Mouse (Mus musculus): ENCODE data around the gene Tubb5.
A peak's percentile ranks its signal among the peaks of the same experiment; 100 is the strongest.
"Not testable (repeated sequence)": the region's sequence is repeated elsewhere in the genome, so short reads cannot be mapped to it uniquely, and the experiment has no call there.

Gene Tubb5

DNA sequence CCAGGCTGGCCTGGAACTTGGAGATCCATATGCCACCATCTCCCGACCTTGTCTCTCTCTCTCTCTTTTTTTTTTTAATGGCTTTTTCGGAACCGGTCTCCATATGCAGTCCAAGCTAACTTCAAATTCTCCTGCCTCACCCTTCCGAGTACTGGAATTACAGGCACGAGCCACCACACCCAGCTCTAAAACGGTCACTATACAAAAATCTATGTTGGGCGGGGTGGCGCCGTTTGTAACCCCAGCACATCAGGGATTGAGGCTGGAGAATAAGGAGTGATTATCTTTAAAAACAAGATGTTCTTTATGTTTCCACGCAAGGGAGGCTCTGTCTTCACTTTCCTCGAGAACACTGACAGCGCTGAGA, 22.7 kb upstream of the Tubb5 start:
- no peak for DNase-seq (ENCODE audit: low spot score in 2 of 2)

DNA sequence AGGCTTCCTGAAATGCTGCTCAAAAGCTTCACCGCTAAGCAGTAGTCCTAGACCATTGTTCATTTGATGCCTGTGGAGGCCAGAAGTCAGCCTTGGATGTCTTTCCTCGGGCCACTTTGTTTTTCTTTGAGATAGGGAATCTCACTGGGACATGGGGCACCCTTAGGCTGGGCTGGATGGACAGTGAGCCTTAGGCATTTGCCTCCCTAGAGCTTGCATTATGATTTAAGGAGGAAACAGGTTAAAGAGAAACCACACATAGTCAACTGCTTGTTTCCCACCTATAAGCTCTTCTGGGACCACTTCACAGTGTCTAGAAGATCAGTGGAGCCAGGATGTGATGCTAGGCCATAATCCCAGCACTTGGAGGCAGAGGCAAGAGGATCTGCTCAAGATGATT, 21.7 kb upstream of the Tubb5 start:
- no peak for DNase-seq (ENCODE audit: low spot score in 2 of 2)

DNA sequence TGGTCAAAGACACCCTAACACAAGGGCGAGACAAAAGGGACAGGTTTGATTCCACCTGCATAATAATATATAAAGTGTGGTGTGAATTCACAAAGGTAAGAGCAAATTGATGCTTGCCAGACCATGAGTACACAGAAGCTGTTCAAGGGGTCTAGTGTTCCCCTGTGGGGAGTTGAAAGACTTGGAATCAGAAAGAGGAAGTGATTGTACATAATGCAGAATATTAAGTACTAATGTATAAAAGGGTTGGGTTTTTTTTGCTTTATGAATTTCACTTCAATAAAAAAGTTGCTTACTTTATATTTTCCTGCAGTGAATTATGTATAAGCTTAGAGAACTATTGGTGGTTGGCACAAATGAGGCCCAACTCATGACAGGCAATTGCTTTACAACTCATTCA, 21.3 kb upstream of the Tubb5 start:
- no peak for DNase-seq (ENCODE audit: low spot score in 2 of 2)

DNA sequence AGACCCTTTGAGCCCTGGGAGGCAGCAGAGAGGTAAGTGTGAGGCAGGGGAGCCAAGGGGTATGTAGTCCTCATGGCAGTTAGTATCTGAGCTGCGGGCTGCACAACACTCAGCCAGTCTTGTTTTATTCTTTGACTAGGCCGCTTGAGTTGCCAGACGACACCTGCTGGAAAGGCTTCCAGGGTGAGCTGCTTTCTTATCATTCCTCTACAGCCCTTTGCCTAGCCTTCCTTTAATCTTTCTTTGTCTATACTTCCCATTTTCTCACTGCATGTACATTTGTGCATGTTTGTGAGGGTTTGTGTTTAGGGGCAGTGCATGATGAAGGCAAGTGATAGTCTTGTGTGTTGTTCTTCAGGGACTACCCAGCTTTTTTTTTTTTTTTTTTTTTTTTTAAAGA, 12.9 kb upstream of the Tubb5 start:
- no peak for DNase-seq (ENCODE audit: low spot score in 2 of 2)

DNA sequence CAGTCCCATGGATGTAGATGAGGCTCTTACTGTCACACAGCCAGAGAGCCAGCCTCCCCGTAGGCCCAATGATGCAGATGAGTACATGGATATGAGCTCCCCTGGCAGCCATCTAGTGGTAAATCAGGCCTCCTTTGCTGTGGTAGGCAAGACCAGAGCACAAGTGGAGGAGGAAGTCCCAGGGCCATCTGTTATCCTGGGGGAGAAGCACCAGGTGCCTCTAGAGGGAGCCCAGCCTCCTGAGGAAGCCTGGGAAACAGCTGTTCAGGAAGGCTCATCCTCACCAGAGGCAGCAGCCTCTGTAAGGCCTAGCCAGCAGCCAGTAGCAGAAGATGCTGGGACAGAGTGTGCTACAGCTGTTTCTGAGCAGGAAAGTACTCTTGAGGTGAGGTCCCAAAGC, 10.0 kb upstream of the Tubb5 start:
- DNase-seq (ENCODE audit: low spot score in 2 of 2), result no peak

DNA sequence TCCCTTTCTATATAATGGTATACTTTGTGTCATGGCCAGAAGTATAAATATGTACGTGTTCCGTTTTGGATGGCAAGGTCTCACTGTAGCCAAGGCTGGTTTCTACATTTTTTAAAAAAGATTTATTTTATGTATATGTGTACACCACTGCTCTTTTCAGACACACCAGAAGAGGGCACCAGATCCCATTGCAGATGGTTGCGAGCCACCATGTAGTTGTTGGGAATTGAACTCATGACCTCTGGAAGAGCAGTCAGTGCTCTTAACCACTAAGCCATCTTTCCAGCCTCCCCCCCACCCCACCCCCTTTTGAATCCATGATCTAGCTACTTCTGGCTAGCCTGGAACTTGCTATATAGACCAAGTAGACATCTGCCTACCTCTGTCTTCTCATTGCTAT, 5.4 kb upstream of the Tubb5 start:
- DNase-seq (ENCODE audit: low spot score in 2 of 2), result peak in 1 of 2 experiments; percentile 24

DNA sequence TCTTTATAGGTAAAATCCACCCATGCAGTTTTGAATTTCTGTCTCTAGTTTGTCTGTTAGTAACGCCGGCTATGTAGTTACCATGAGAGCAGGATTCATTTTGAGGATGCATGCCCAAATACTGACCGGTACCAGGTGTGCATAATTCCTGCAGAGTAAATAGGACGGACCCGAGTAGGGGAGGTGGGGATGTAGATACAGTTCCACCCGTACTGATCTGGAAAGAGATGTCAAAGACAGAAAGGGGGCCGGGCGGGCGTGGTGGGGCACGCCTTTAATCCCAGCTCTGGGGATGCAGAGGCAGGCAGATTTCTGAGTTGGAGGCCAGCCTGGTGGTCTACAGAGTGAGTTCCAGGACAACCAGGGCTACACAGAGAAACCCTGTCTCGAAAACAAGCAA, 3.9 kb upstream of the Tubb5 start:
- DNase-seq (ENCODE audit: low spot score in 2 of 2), result no peak

DNA sequence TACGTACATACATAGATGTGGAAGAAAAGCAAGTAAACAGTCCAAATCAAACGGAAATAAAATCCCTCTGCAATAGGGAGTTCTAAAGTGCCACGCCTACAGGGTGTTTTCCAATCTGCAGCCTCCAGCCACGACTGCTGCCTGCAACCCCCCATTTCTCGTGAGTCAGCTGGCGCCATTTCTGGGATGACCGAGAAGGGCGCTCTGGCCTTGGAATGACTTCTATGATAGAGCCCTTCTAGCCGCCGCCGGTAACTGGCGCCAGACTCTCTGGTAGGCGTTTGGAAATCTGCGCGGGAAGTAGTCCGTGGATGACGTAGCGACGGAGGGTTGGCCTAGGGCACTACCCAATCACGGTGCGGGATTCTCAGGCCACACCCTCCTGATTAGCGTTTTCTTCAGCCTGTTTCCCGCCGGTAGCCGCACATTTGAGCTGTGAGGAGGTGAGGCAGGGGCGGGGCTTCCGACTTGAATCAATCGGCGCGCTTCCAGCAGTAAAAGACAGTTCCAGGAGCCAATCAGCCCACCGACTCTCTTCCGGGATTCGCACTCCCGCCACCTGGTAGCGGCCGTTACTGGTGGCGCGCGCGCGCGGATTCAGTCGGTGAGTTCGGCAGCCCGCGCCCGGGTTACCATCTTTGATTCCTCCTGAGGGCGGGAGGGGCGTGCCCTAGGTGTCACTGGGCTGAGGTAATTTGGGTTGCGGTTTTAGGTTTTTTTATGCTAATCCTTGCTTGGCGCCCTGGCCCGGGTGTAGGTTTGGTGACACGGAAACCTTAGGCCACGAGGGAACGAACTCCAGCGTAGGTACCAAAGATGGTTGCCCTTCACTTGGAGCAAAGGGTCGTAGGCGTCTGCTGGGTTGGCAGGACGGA, 3.2 kb upstream of the Tubb5 start, which contains the start of gene Mdc1:
Gene Mdc1 (plus strand): TSS at position 440 of the 875 bp plus-strand sequence.
- DNase-seq (ENCODE audit: low spot score in 2 of 2), result peak; percentile 100

DNA sequence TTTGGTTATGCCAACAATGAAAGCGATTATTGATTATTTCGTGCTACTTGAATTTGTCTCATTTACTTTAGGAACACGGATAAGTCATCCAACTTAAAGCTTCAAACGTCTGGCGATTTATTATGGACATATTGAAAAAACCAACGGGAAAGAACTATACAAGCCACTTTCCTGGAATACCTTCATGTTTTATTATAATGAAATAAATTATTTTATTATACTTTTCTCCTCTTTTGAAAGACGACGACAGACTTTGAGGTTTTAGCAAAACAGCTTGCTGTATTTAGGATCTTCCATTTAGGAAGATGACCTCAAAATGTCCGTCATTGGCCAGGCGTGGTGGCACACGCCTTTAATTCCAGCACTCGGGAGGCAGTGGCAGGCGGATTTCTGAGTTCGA, 2.5 kb upstream of the Tubb5 start:
- no peak for DNase-seq (ENCODE audit: low spot score in 2 of 2)

DNA sequence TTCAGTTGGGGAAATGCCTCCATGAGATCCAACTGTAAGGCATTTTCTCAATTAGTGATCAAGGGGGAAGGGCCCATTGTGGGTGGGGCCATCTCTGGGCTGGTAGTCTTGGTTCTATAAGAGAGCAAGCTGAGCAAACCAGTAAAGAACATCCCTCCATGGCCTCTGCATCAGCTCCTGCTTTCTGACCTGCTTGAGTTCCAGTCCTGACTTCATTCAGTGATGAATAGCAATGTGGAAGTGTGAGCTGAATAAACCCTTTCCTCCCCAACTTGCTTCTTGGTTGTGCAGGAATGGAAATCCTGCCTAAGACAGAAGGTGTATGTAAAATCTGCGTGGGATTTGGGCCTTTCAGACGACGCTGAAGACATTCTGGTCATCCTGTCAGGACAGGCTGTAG, 896 bp upstream of the Tubb5 start:
- not testable (repeated sequence) for DNase-seq (ENCODE audit: low spot score in 2 of 2)

DNA sequence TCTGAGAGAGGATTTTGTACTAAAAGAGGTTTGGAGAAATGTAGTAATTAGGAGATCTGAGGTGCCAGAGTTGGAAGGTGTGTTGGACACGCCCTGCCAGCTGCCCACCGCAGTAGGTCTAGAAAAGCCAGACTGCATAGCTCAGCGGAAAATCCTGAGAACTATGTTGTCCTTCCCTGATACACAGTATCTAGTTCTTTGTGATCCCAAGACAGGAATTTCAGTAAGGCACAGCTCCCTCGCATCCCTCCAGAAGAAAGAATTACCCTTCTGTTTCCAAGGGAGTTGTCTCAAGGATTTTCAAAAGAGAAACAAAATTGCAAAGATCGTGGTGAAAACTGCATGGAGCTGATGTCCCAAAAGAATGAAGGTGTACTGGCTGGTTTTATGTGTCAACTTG, 464 bp upstream of the Tubb5 start:
- DNase-seq (ENCODE audit: low spot score in 2 of 2), result no peak

DNA sequence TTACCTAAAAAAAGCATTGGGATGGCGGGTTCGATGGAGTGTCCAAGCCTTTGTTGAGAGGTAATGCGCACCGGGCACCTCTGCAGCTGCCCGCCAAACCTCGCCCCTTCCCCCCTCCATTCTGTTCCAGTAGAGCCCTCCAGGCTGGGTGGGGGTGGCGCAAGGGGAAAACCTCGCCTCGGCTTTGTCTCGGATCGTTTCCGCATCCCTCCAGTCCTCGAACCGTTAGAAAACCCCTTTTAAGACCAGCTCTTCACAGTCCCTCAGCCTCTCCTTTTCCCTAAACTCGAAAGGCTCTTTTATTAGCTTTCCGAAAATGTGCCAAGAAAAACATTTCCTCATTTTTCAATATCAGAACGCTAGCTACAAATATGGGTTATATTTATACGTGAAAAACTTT, 619 bp downstream of the Tubb5 start:
- DNase-seq (ENCODE audit: low spot score in 2 of 2), result peak; percentile 80

DNA sequence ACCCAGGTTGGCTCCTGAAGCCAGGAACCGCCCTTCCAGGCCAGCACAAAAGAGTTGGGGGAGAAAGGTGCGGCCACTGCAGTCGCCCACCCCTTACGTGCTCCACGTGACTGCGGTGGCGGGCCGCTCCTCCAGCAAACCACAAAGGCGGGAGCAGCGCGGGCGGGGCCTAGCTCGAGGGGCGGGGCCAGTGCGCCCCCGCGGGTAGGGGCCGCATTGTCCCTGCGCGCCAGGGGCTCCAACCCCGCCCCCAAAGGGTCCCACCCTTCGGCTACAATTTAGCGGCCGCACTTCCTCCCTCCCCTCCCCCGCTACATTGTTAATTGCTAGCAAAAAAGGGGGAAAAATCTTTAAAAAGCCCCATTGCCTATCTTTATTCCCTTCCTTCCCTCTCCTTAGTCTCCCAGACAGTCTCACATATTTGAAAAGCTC, 1.1 kb downstream of the Tubb5 start:
- DNase-seq (ENCODE audit: low spot score in 2 of 2), result peak; percentile 94

DNA sequence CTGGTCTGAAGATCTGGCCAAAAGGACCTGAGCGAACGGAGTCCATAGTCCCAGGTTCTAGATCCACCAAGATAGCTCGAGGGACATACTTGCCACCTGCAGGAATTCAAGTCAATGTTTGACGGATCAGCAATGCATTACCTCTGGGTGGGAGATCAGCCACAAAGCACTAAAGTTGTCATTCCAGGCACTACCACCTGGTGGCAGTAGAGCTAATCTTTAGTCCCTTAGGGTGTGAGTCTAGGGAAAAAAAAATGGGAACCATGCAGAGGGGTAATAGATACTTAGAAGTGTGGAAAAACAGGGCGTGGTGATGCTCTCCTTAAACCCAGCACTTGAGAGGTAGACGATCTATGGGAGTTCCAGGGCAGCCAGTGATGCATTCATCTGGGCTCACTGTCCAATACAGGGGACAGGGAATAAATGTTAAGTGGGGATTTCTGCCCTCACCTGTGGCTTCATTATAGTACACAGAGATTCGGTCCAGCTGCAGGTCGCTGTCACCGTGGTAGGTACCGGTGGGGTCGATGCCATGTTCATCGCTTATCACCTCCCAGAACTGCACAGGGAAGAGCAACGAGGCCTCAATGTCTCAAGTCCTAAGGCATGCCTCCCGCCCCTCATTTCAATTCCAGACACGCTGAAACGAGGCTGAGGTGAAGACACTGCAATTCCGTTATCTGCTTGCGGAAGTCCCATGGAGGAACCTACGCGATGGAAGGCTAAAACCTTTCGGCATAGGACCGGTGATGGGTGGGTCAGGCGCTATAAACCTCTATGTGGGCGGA, 1.7 kb downstream of the Tubb5 start:
- peak; percentile 92 for DNase-seq (ENCODE audit: low spot score in 2 of 2)

DNA sequence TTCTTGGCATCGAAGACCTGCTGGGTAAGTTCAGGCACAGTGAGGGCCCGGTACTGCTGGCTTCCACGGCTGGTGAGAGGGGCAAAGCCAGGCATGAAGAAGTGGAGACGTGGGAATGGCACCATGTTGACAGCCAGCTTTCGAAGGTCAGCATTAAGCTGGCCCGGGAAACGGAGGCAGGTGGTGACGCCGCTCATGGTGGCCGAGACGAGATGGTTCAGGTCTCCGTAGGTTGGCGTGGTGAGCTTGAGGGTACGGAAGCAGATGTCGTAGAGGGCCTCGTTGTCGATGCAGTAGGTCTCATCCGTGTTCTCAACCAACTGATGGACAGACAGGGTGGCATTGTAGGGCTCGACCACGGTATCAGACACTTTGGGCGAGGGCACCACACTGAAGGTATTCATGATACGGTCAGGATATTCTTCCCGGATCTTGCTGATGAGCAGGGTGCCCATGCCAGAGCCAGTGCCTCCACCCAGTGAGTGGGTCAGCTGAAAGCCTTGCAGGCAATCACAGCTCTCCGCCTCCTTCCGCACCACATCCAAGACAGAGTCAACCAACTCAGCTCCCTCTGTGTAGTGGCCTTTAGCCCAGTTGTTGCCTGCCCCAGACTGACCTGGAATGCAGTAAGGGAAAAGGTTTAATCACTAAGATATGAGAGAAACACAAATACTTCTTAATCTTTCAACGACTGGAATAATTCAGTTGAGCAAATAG, 2.5 kb downstream of the Tubb5 start:
- peak in 1 of 2 experiments; percentile 51 for DNase-seq (ENCODE audit: low spot score in 2 of 2)

DNA sequence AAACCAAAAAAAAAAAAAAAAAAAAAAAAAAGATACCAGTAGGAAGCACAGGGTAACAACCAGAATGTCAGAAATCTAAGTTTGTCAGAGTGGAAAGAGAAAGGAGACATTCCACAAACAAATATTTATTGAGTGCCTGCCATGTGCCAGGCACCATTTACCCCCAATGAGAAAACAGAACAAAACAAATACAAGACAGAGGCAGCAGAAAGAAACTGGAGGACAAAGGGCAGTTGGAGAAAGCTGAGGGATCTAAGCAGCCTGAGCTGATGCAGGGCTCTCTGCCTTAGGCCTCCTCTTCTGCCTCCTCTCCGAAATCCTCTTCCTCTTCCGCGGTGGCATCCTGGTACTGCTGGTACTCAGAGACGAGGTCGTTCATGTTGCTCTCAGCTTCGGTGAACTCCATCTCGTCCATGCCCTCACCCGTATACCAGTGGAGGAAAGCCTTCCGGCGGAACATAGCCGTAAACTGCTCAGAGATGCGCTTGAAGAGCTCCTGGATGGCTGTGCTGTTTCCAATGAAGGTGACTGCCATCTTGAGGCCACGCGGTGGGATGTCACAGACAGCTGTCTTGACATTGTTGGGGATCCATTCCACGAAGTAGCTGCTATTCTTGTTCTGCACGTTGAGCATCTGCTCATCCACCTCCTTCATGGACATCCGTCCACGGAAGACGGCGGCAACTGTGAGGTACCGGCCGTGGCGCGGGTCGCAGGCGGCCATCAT, 3.2 kb downstream of the Tubb5 start:
- peak in 1 of 2 experiments; percentile 70 for DNase-seq (ENCODE audit: low spot score in 2 of 2)

DNA sequence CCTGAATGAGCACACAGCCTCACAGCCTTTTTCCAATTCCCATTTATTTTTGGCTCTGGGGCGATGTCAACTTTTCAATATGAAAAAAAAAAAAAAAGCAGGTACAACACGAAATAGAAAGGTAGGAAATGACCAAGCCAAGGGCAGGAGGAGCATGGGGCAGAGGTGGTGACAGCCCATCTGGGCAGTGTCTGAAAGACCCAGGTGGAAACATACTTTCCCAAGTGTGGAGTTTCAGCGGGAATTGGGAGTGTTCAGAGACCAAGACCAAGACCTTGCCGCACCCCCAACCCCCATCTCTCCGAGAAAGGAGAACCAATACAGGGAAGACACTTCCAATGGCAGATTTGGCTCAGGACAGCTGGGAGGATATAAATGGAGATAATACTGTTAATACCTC, 4.2 kb downstream of the Tubb5 start:
- peak in 1 of 2 experiments; percentile 44 for DNase-seq (ENCODE audit: low spot score in 2 of 2)

DNA sequence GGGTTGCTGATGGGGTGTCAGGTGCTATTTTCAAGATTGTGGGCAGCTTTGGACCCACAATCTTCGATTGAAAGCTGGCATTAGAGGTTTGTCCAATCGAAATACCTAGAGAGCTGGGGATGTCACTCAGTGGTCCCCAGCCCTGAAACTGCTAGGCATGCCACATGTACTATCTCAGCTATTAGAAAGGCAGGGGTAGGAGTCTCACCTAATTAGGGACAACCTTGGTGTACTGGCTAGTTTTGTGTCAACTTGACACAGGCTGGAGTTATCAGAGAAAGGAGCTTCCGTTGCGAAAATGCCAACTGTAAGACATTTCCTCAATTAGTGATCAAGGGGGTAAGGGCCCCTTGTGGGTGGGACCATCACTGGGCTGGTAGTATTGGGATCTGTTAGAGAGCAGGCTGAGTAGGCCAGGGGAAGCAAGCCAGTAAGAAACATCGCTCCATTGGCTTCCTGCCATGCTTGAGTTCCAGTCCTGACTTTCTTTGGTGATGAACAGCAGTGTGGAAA, 4.8 kb downstream of the Tubb5 start:
- DNase-seq (ENCODE audit: low spot score in 2 of 2), result peak; percentile 54 to 68

DNA sequence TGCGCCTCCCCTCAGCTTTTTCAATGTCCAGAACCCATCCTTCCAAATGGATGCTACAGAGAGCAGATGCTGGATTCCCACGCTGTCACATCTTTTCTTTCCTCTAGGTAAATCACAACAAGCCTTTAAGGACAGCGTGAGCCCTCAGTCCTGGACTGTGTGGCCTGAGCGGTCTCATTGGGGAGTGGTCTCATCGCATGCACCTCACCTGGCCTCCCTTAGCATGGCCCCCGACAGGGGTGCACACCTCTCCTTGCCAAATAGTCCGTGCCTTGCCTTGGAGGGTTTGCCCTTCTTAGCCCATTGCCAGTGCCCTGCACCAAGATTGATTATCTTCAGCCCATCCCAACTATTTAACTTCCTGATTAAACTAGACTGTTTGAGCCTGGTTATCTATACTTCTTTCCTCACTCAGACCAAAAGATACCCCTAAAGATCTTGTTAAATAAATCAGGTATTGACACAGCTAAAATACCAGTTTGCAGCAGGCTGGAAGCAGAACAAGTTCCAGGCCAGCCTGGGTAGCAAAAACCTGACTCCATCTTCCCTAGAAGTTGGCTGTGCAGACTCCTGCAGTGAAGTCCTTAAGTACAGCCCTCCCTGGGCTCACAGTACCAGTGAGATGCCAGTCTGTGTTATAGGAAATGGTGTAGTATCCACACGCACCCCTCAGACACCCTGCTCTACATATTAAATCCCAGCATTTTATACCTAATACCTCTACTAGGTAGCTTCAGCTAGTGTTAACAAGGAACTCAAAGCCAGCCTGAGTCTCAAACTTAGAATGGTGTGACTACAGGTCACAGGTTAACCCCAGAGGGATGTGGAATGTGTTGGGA, 5.5 kb downstream of the Tubb5 start:
- DNase-seq (ENCODE audit: low spot score in 2 of 2), result no peak

DNA sequence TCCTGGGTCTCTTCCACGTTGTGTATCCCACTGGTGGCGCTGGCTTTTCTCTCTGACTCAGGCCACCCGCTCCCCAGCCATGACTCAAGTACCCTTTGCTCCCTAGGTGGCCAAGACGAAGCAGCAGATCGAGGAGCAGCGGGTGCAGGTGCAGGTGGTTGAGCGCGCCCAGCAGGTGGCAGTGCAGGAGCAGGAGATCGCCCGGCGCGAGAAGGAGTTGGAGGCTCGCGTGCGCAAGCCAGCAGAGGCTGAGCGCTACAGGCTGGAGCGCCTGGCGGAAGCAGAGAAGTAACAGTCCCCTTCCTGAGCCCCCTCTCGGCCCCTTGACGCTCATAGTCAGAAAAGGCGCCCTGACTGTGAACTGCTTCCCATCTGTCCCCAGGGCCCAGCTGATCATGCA, 8.4 kb downstream of the Tubb5 start:
- peak; percentile 87 to 90 for DNase-seq (ENCODE audit: low spot score in 2 of 2)

All from right cerebral cortex, postnatal 10 days (tissue).